ENCODE assay signal across 8 mouse cellular contexts in the genomic region with DNA sequence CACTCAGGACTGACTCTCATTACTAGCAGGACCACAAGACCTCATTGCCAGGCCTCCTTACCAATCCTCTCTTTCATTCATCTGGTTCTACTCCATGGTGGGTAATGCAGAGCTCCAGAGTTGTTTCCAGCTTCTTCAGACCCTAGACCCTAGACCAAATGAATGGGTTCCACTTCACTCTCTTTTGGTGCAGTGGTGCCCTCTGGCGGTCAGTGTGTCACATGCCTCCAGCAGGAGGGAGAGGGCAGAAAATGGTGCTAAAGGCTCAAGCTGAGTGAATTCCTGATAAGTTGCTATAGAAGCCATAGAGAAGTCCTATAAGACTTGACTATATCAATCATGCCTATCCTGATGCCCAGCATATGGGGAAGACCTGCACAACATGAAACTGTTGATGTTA. TPM values are rescaled to one million over a fixed set of nuclear protein-coding genes. Genes with fewer than 3 reads are reported as not detected.
DNase-seq lines count a peak whose midpoint lies in the region; ATAC-seq lines count a peak whose summit lies in the region.

No protein-coding gene starts in this region.

- ATAC-seq in megakaryocyte progenitor cell, adult 5-6 weeks (replicated peaks; ENCODE audit: poor library complexity) = peak; percentile 73
- ATAC-seq in monocyte, adult 5-6 weeks (replicated peaks; ENCODE audit: insufficient number of reproducible peaks, low FRiP score, low TSS enrichment, poor library complexity, severe bottlenecking) = no peak

- peak; percentile 48 to 65 for DNase-seq in cerebellum, postnatal 10 days
- DNase-seq in cerebellum, adult 11-12 months = no peak
- DNase-seq in layer of hippocampus, postnatal 10 days (ENCODE audit: low spot score in 2 of 2) = peak; percentile 15 to 47
- no peak for DNase-seq in layer of hippocampus, postnatal 36 days
- DNase-seq in Muller cell, postnatal 12 days (ENCODE audit: inconsistent ontology term) = peak; percentile 8
- peak; percentile 54 for DNase-seq in embryo, embryonic 11 days

RNA-seq across cellular contexts. Expression of a gene that starts 39.6 kb away (rescaled TPM):
- under 1 TPM; 0.23 to 0.33 TPM for total RNA-seq in layer of hippocampus, postnatal 10 days (2021)
- total RNA-seq in layer of hippocampus, postnatal 36 days (2021) = not detected
- total RNA-seq in megakaryocyte progenitor cell, adult 5-6 weeks (2015) = not detected in 2 replicates
- not detected in 2 replicates for total RNA-seq in megakaryocyte progenitor cell, adult 5-6 weeks (2017)
- total RNA-seq in monocyte, adult 5-6 weeks (2017) = not detected in 3 replicates

Comparison
In these comparisons a context has a peak if more than half of its experiments do, and no peak if none do; other contexts are left out.
1. DNase-seq: peak in cerebellum, postnatal 10 days (2 of 2), layer of hippocampus, postnatal 10 days (2 of 2), Muller cell, postnatal 12 days (single experiment) and embryo, embryonic 11 days (single experiment); none in cerebellum, adult 11-12 months (single experiment) and layer of hippocampus, postnatal 36 days (0 of 2).